Mouse (Mus musculus) MEL (cell line): ENCODE measurements around the gene Eef2. TPM values are rescaled to one million over a fixed set of nuclear protein-coding genes. Genes with fewer than 3 reads are reported as not detected.
"Not testable (repeated sequence)": the region's sequence is repeated elsewhere in the genome, so short reads cannot be mapped to it uniquely, and the experiment has no call there.

Experiments
- DNase-seq: peaks from one replicate; pipeline ENCODE4 v3.0.0; 2011; ENCODE audit warnings: low read depth, low spot score
- H3K27ac ChIP-seq: 2 replicates; pipeline ENCODE4 v1.5.1; 2012; ENCODE audit warnings: low read depth, mild to moderate bottlenecking, control low read depth, low read length, moderate library complexity; ENCODE audit not compliant: control insufficient read depth
- H3K27me3 ChIP-seq, 2 experiments: fragments of 150-350 bp in 1 of 2; sonication (generic) in 1 of 2; 2 replicates each; pipeline ENCODE4 v1.6.1; 2012; ENCODE audit warnings: low read length in 2 of 2, mild to moderate bottlenecking in 2 of 2, improper control_type of control experiment in 1 of 2, moderate library complexity in 1 of 2; ENCODE audit not compliant: insufficient read depth in 2 of 2, control insufficient read depth in 1 of 2
- H3K36me3 ChIP-seq, 2 experiments: 2 replicates each; pipeline ENCODE4 v1.6.1; 2012 to 2014; ENCODE audit warnings: low read length in 2 of 2, improper control_type of control experiment in 1 of 2, inconsistent platforms in 1 of 2, mild to moderate bottlenecking in 1 of 2; ENCODE audit not compliant: insufficient read depth in 2 of 2, control insufficient read depth in 1 of 2
- H3K4me1 ChIP-seq, 2 experiments: fragments of 150-350 bp in 1 of 2; sonication (generic) in 1 of 2; 2 replicates each; pipeline ENCODE4 v1.6.1; 2012; ENCODE audit warnings: low read length in 2 of 2, improper control_type of control experiment in 1 of 2, mild to moderate bottlenecking in 1 of 2; ENCODE audit not compliant: insufficient read depth in 2 of 2, control insufficient read depth in 1 of 2
- H3K4me3 ChIP-seq, 2 experiments: fragments of 150-350 bp in 1 of 2; sonication (generic) in 1 of 2; 2 replicates each; pipeline ENCODE4 v1.5.1; 2012; ENCODE audit warnings: low read depth in 2 of 2, low read length in 2 of 2, mild to moderate bottlenecking in 2 of 2, moderate library complexity in 2 of 2, control low read depth in 1 of 2, improper control_type of control experiment in 1 of 2; ENCODE audit not compliant: control insufficient read depth in 1 of 2, insufficient read depth in 1 of 2
- H3K79me2 ChIP-seq: 2 replicates; pipeline ENCODE4 v1.6.1; 2012; ENCODE audit warnings: mild to moderate bottlenecking, low read length, moderate library complexity; ENCODE audit not compliant: control insufficient read depth, poor library complexity, insufficient read depth
- H3K9ac ChIP-seq: 2 replicates; pipeline ENCODE4 v1.6.1; 2012; ENCODE audit warnings: low read depth, mild to moderate bottlenecking, control low read depth, low read length, moderate library complexity; ENCODE audit not compliant: control insufficient read depth, poor library complexity, severe bottlenecking
- H3K9me3 ChIP-seq: fragments of 150-350 bp; sonication (generic); replicated peaks from 2 replicates; pipeline ENCODE4 v1.6.1; 2012; ENCODE audit warnings: mild to moderate bottlenecking, low read length, improper control_type of control experiment, moderate library complexity; ENCODE audit not compliant: insufficient read depth
- CHD1 ChIP-seq: IDR thresholded peaks from 2 replicates; pipeline ENCODE4 v1.6.1; 2012; ENCODE audit warnings: low read depth, mild to moderate bottlenecking, inconsistent platforms, low read length, improper control_type of control experiment
- CTCF ChIP-seq, 3 experiments: IDR thresholded peaks in 2 of 3; conservative IDR thresholded peaks in 1 of 3; 2 replicates each; pipeline ENCODE4 v1.5.1; 2011 to 2012; ENCODE audit warnings: low read length in 3 of 3, low read depth in 2 of 3, mild to moderate bottlenecking in 2 of 3, improper control_type of control experiment in 1 of 3, inconsistent platforms in 1 of 3, mixed read lengths in 1 of 3, moderate library complexity in 1 of 3; ENCODE audit not compliant: control insufficient read depth in 1 of 3, insufficient read depth in 1 of 3, poor library complexity in 1 of 3, severe bottlenecking in 1 of 3
- ETS1 ChIP-seq: IDR thresholded peaks from 2 replicates; pipeline ENCODE4 v1.6.1; 2012; ENCODE audit warnings: low read depth, mild to moderate bottlenecking, inconsistent platforms, low read length, improper control_type of control experiment, moderate library complexity
- MAZ ChIP-seq: IDR thresholded peaks from 2 replicates; pipeline ENCODE4 v1.6.1; 2012; ENCODE audit warnings: low read depth, mild to moderate bottlenecking, inconsistent platforms, low read length, improper control_type of control experiment
- MYB ChIP-seq: IDR thresholded peaks from 2 replicates; pipeline ENCODE4 v1.6.1; 2011; ENCODE audit warnings: mild to moderate bottlenecking, low read depth, low read length, improper control_type of control experiment
- NELFE ChIP-seq: IDR thresholded peaks from 2 replicates; pipeline ENCODE4 v1.6.1; 2011; ENCODE audit warnings: low read depth, low read length, improper control_type of control experiment
- RAD21 ChIP-seq: IDR thresholded peaks from 2 replicates; pipeline ENCODE4 v1.6.1; 2011; ENCODE audit warnings: mild to moderate bottlenecking, low read depth, low read length, improper control_type of control experiment
- RCOR1 ChIP-seq: IDR thresholded peaks from 2 replicates; pipeline ENCODE4 v1.6.1; 2012; ENCODE audit warnings: low read depth, mild to moderate bottlenecking, inconsistent platforms, low read length, improper control_type of control experiment
- SIN3A ChIP-seq: IDR thresholded peaks from 2 replicates; pipeline ENCODE4 v1.6.1; 2012; ENCODE audit warnings: low read length, improper control_type of control experiment, inconsistent platforms
- SMC3 ChIP-seq: IDR thresholded peaks from 2 replicates; pipeline ENCODE4 v1.6.1; 2011; ENCODE audit warnings: low read depth, low read length, improper control_type of control experiment
- polyA plus RNA-seq, 2 experiments: library from polyadenylated mRNA; stranded (reverse) in 1 of 2; unstranded in 1 of 2; fragments of >175 nt in 1 of 2; fragments of >200 nt in 1 of 2; gene quantifications; 2 replicates each; pipeline versions ENCODE4 v1.2.1 to v1.2.4; 2012; ENCODE audit warnings: low replicate concordance in 2 of 2, low read depth in 1 of 2; ENCODE audit not compliant: insufficient read length in 2 of 2, insufficient read depth in 1 of 2, missing spikeins in 1 of 2
- total RNA-seq: library from RNA; depleted of rRNA; stranded (reverse); fragments of 300-350 nt; gene quantifications from 2 replicates; pipeline ENCODE4 v1.2.3, GENCODE M21; 2012

Gene Eef2
- total and polyA plus RNA-seq, 3 experiments: 2,863 to 4,586 (median 3,442) TPM

DNA sequence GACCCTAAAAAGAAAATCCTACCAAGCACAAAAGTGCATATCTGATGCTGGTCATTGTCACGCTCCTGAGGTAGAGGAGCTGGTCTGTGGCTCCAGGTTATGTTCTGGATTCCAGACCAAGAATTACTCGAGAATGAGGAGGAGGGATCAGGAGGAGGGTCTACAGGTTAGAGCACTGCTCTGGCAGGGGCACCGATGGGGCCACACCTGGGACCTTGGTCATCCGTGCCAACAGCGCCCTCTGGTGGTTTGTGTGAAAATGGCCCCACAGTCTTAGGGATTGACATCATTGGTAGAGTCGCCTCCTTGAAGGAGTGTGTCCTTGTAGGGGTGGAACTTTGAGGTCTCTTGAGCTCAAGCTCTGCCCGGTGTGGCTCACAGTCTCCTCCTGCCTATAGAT is 41.5 kb downstream of the Eef2 start:
- TF ChIP-seq RAD21: peak; percentile 55
- no peak for TF ChIP-seq CHD1
- TF ChIP-seq SMC3: peak; percentile 64
- no peak for TF ChIP-seq ETS1
- TF ChIP-seq CTCF (IDR thresholded peaks at IDR 0.05 in 2 of 3, conservative IDR thresholded peaks at IDR 0.05 in 1 of 3; ENCODE audit: control insufficient read depth in 1 of 3, insufficient read depth in 1 of 3, low read depth in 2 of 3, low read length in 3 of 3, poor library complexity in 1 of 3, severe bottlenecking in 1 of 3): peak; percentile 86 to 96 (median 92)
- H3K36me3 ChIP-seq: peaks cover 0 to 2% of the 10 kb centered on the region in 2 experiments; a peak in 1 of 4 replicates
- H3K27ac ChIP-seq: no peak overlapping the region
- peaks cover 4 to 13% of the 10 kb centered on the region in 2 experiments for H3K4me1 ChIP-seq
- no peaks in the 10 kb centered on the region for H3K9me3 ChIP-seq
- peak; percentile 78 for DNase-seq
- H3K9ac ChIP-seq: no peak overlapping the region
- no peaks in the 10 kb centered on the region for H3K27me3 ChIP-seq
- H3K79me2 ChIP-seq: no peaks in the 10 kb centered on the region
- H3K4me3 ChIP-seq: no peak overlapping the region

GRCm38 (mm10) chr10:81221402-81222015 is 45.1 kb downstream of the Eef2 start:
- peak; percentile 85 for DNase-seq
- H3K9ac ChIP-seq: no peak overlapping the region
- TF ChIP-seq ETS1 (0 out of 2 replicates have a peak, but pooled peaks have one; percentile 25), MAZ (peak; percentile 67; the same call in 1 of the 2 replicates), NELFE (no peak), RCOR1 (no peak), MYB (no peak), SIN3A (peak; percentile 46; the same call in 1 of the 2 replicates)
- H3K27me3 ChIP-seq: peaks cover 0 to 6% of the 10 kb centered on the region in 2 experiments; a peak in 1 of 4 replicates
- H3K4me3 ChIP-seq: no peak overlapping the region
- peaks cover 4 to 9% of the 10 kb centered on the region in 2 experiments for H3K4me1 ChIP-seq
- no peaks in the 10 kb centered on the region for H3K79me2 ChIP-seq
- H3K36me3 ChIP-seq: peaks cover 0 to 2% of the 10 kb centered on the region in 2 experiments; a peak in 1 of 4 replicates
- H3K27ac ChIP-seq: no peak overlapping the region
- no peaks in the 10 kb centered on the region for H3K9me3 ChIP-seq

DNA sequence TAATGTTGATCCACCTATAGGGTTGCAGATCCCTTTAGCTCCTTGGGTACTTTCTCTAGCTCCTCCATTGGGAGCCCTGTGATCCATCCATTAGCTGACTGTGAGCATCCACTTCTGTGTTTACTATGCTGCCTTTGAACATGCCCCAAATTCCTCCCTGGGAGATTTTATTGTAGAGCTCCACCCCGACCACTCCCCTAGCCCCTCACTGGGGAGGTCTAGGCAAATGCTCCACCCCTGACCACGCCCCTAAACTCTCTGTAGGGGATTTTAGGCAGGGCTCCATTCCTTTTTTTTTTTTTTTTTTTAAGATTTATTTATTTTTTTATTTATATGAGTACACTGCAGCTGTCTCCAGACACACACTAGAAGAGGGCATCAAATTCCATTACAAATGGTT is 47.3 kb downstream of the Eef2 start:
- H3K4me1 ChIP-seq, H3K27ac ChIP-seq, H3K9ac ChIP-seq, DNase-seq, H3K9me3 ChIP-seq, H3K4me3 ChIP-seq, H3K79me2 ChIP-seq, H3K36me3 ChIP-seq: not testable (repeated sequence)
- H3K27me3 ChIP-seq: peaks cover 2 to 17% of the 10 kb centered on the region in 2 experiments
